Mouse (Mus musculus) gastrocnemius, postnatal 36 days (tissue): ENCODE results near the gene Ttc33. TPM values are rescaled to one million over a fixed set of nuclear protein-coding genes. Genes with fewer than 3 reads are reported as not detected.
A peak's percentile ranks its signal among the peaks of the same experiment; 100 is the strongest.

ENCODE experiments used
- DNase-seq, 2 experiments: peaks; one replicate each; pipeline ENCODE4 v3.0.0; 2022
- intact Hi-C: fragments of 180-260 bp; cut with DNase I; formaldehyde crosslinking; loops from one replicate; pipeline ENCODE4 v1.15.1; 2025
- long read RNA-seq, 2 experiments: library from polyadenylated mRNA; stranded (forward); transcript quantifications; one replicate each; pipeline ENCODE4 v2.0.0; 2021
- total RNA-seq, 2 experiments: library from RNA; stranded (reverse); gene quantifications; 2 replicates each; pipeline ENCODE4 v1.2.3; 2021

Ttc33 gene
- 10 to 100 TPM; 43.7 to 48.9 TPM for total RNA-seq
- long read RNA-seq, experiment 1, transcript Ttc33-201 (5 exons, 1,832 nt), result major isoform, 14 of 33 reads
- long read RNA-seq, experiment 1, transcript Ttc33-203 (5 exons, 1,671 nt), result minor isoform, 10 of 33 reads
- long read RNA-seq, experiment 1, partial matches to known transcripts, result 4 of 33 reads
- long read RNA-seq, experiment 1, other reads (novel, unspliced or antisense), result 4 of 33 reads
- long read RNA-seq, experiment 2, transcript Ttc33-203 (5 exons, 1,671 nt), result minor isoform, 11 of 42 reads
- long read RNA-seq, experiment 2, transcript Ttc33-201 (5 exons, 1,832 nt), result major isoform, 19 of 42 reads
- long read RNA-seq, experiment 2, partial matches to known transcripts, result 5 of 42 reads
- long read RNA-seq, experiment 2, other reads (novel, unspliced or antisense), result 5 of 42 reads

GRCm38 (mm10) chr15:5185366-5186292 lies at the start of gene Ttc33:
Gene Ttc33, plus strand, starts transcription at chr15:5185525.
- peak; percentile 60 to 68 for DNase-seq
- intact Hi-C loops, result no loop called here

- no peak for DNase-seq
- intact Hi-C loops, result no loop called here
Observed at GRCm38 (mm10) chr15:5138021-5138856, 47.1 kb upstream of the Ttc33 start.

GRCm38 (mm10) chr15:5139366-5139765 lies 46.0 kb upstream of the Ttc33 start:
- DNase-seq, result no peak
- intact Hi-C loops, result no loop called here

GRCm38 (mm10) chr15:5139863-5140262 lies 45.5 kb upstream of the Ttc33 start:
- DNase-seq, result no peak
- intact Hi-C loops, result no loop called here

- intact Hi-C loops, result no loop called here
- no peak for DNase-seq
Observed at GRCm38 (mm10) chr15:5140357-5140756, 45.0 kb upstream of the Ttc33 start.

GRCm38 (mm10) chr15:5142047-5142446 lies 43.3 kb upstream of the Ttc33 start:
- no peak for DNase-seq
- intact Hi-C loops, result no loop called here

- intact Hi-C loops, result no loop called here
- no peak for DNase-seq
Observed at GRCm38 (mm10) chr15:5142714-5143113, 42.6 kb upstream of the Ttc33 start.

- DNase-seq, result peak; percentile 62 to 69
- intact Hi-C loops, result no loop called here
Observed at GRCm38 (mm10) chr15:5143361-5144020, 41.8 kb upstream of the Ttc33 start, which contains the start of gene Prkaa1. Gene Prkaa1, plus strand, starts transcription at chr15:5143861.

- intact Hi-C loops, result no loop called here
Observed at GRCm38 (mm10) chr15:5144021-5144778, 41.1 kb upstream of the Ttc33 start.

GRCm38 (mm10) chr15:5145196-5145945 lies 40.0 kb upstream of the Ttc33 start:
- intact Hi-C loops, result no loop called here
- DNase-seq, result no peak

More at GRCm38 (mm10) chr15:5144021-5144778, 41.1 kb upstream of the Ttc33 start:
- peak in 1 of 2 experiments; percentile 34 for DNase-seq

GRCm38 (mm10) chr15:5149187-5149586 lies 36.1 kb upstream of the Ttc33 start:
- no peak for DNase-seq
- intact Hi-C loops, result no loop called here

- intact Hi-C loops, result no loop called here
- DNase-seq, result no peak
Observed at GRCm38 (mm10) chr15:5152171-5152570, 33.2 kb upstream of the Ttc33 start.

- intact Hi-C loops, result no loop called here
- no peak for DNase-seq
Observed at GRCm38 (mm10) chr15:5154621-5155020, 30.7 kb upstream of the Ttc33 start.

GRCm38 (mm10) chr15:5155093-5155492 lies 30.2 kb upstream of the Ttc33 start:
- DNase-seq, result no peak
- intact Hi-C loops, result no loop called here

GRCm38 (mm10) chr15:5156355-5156754 lies 29.0 kb upstream of the Ttc33 start:
- DNase-seq, result no peak
- intact Hi-C loops, result no loop called here

- intact Hi-C loops, result no loop called here
- no peak for DNase-seq
Observed at GRCm38 (mm10) chr15:5157386-5157785, 27.9 kb upstream of the Ttc33 start.

- DNase-seq, result peak; percentile 23 to 27
- intact Hi-C loops, result no loop called here
Observed at GRCm38 (mm10) chr15:5158827-5159226, 26.5 kb upstream of the Ttc33 start.

GRCm38 (mm10) chr15:5165121-5165773 lies 20.1 kb upstream of the Ttc33 start:
- DNase-seq, result no peak
- intact Hi-C loops, result no loop called here
